Comparison of ENCODE assay signal across 26 mouse cellular contexts in the genomic region with DNA sequence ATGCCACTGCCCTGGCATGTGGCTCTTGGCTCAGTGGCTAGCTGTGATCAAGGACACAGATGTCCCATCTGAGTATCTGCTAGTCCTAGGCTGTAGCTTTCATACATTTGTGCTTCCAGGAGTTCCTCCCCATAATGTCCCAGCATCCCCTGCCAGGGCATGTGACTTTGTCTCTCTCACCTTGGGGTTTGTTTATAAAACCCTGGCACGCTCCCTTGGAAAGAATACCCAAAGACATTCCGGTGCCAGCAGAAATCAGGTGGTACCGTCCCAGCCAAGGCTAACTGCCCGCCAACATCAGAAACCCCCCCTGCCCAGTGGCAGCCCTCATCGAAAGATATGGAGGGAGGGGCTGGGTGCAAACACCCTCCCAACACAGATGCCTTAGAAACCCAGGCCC.
DNase-seq lines count a peak whose midpoint lies in the region; ATAC-seq lines count a peak whose summit lies in the region.
"Had no signal": no experiment of that assay in that cellular context is flagged by ENCODE, and none has a peak within 500 bp of the region (broad histone marks: within the 10 kb centered on the region; RNA-seq: fewer than 3 reads in every experiment).

No protein-coding gene starts in this region.

- no peak overlapping the region for H3K4me2 ChIP-seq in kidney, embryonic 15.5 days
- H3K4me2 ChIP-seq: hindbrain, embryonic 14.5 days; limb, embryonic 13.5 days; liver, embryonic 11.5 days; midbrain, embryonic 12.5 days; neural tube, embryonic 13.5 days had no signal

- H3K9me3 ChIP-seq in heart, embryonic 10.5 days: no peaks in the 10 kb centered on the region; the same call in 1 of the 2 replicates
- H3K9me3 ChIP-seq in kidney, embryonic 15.5 days (replicated peaks): no peaks in the 10 kb centered on the region; the same call in 1 of the 2 replicates

- H3K27ac ChIP-seq in heart, embryonic 10.5 days: no peak overlapping the region
- no peak overlapping the region for H3K27ac ChIP-seq in kidney, embryonic 15.5 days
- H3K27ac ChIP-seq: gastrocnemius, adult 2 months; hindbrain, embryonic 14.5 days; layer of hippocampus, adult 2 months; left cerebral cortex, adult 2 months; limb, embryonic 13.5 days; midbrain, embryonic 12.5 days; neural tube, embryonic 13.5 days had no signal

- DNase-seq in heart, adult 11 months: peak; percentile 94
- no peak for DNase-seq in heart, embryonic 10.5 days (ENCODE audit: low spot score)
- DNase-seq in kidney, adult 18-20 months: peak; percentile 49
- peak; percentile 20 to 37 for DNase-seq in heart, postnatal 10 days
- peak; percentile 37 for DNase-seq in kidney, postnatal 14 days
- DNase-seq in urinary bladder, postnatal 14 days (ENCODE audit: low spot score): no peak
- DNase-seq: adrenal gland, postnatal 10 days; cerebellum, adult 11-12 months; cerebellum, adult 9-11 months; gastrocnemius, adult 2 months; liver, postnatal 0 days; lung, postnatal 36 days; right cerebral cortex, postnatal 4 days; thymus, postnatal 4 days had no signal

- no peak overlapping the region for H3K4me3 ChIP-seq in heart, embryonic 10.5 days
- H3K4me3 ChIP-seq in kidney, embryonic 15.5 days (replicated peaks): no peak overlapping the region
- H3K4me3 ChIP-seq: erythroblast, embryonic 14.5 days; gastrocnemius, adult 2 months; layer of hippocampus, adult 2 months; left cerebral cortex, adult 2 months; limb, embryonic 13.5 days; midbrain, embryonic 12.5 days; neural tube, embryonic 13.5 days had no signal

- 88% methylated on average over 5 of the region's 5 CpGs for WGBS in heart, embryonic 10.5 days
- WGBS in kidney, embryonic 15.5 days: 88% methylated on average over 5 of the region's 5 CpGs

- H3K4me1 ChIP-seq in heart, embryonic 10.5 days: no peaks in the 10 kb centered on the region; the same call in 1 of the 2 replicates
- peaks cover 28% of the 10 kb centered on the region for H3K4me1 ChIP-seq in kidney, embryonic 15.5 days
- H3K4me1 ChIP-seq: midbrain, embryonic 12.5 days had no signal

- H3K9ac ChIP-seq in kidney, embryonic 15.5 days: no peak overlapping the region
- H3K9ac ChIP-seq: hindbrain, embryonic 14.5 days; limb, embryonic 13.5 days; liver, postnatal 0 days; midbrain, embryonic 12.5 days; neural tube, embryonic 13.5 days had no signal

- H3K36me3 ChIP-seq in heart, embryonic 10.5 days: no peaks in the 10 kb centered on the region
- no peaks in the 10 kb centered on the region for H3K36me3 ChIP-seq in kidney, embryonic 15.5 days
- H3K36me3 ChIP-seq: limb, embryonic 13.5 days; midbrain, embryonic 12.5 days; neural tube, embryonic 13.5 days had no signal

- ATAC-seq in kidney, embryonic 15.5 days (replicated peaks; ENCODE audit: low FRiP score): no peak
- ATAC-seq: forebrain, embryonic 16.5 days; intestine, postnatal 0 days; liver, postnatal 0 days; Patski had no signal

- H3K27me3 ChIP-seq in heart, embryonic 10.5 days (ENCODE audit: insufficient read depth, poor library complexity, severe bottlenecking): no peaks in the 10 kb centered on the region
- H3K27me3 ChIP-seq in kidney, embryonic 15.5 days: peaks cover 4% of the 10 kb centered on the region; the same call in 1 of the 2 replicates
- H3K27me3 ChIP-seq: limb, embryonic 13.5 days; midbrain, embryonic 12.5 days; neural tube, embryonic 13.5 days had no signal

- intact Hi-C loops in heart, postnatal 10 days (cut with DNase I): no loop called here

Comparison
In these comparisons a context has a peak if more than half of its experiments do, and no peak if none do; other contexts are left out.
1. DNase-seq: peak in heart, adult 11 months (single experiment), kidney, adult 18-20 months (single experiment), heart, postnatal 10 days (2 of 2) and kidney, postnatal 14 days (single experiment); none in heart, embryonic 10.5 days (single experiment) and urinary bladder, postnatal 14 days (single experiment).